8 mouse cellular contexts compared by ENCODE assay signal in the genomic region with DNA sequence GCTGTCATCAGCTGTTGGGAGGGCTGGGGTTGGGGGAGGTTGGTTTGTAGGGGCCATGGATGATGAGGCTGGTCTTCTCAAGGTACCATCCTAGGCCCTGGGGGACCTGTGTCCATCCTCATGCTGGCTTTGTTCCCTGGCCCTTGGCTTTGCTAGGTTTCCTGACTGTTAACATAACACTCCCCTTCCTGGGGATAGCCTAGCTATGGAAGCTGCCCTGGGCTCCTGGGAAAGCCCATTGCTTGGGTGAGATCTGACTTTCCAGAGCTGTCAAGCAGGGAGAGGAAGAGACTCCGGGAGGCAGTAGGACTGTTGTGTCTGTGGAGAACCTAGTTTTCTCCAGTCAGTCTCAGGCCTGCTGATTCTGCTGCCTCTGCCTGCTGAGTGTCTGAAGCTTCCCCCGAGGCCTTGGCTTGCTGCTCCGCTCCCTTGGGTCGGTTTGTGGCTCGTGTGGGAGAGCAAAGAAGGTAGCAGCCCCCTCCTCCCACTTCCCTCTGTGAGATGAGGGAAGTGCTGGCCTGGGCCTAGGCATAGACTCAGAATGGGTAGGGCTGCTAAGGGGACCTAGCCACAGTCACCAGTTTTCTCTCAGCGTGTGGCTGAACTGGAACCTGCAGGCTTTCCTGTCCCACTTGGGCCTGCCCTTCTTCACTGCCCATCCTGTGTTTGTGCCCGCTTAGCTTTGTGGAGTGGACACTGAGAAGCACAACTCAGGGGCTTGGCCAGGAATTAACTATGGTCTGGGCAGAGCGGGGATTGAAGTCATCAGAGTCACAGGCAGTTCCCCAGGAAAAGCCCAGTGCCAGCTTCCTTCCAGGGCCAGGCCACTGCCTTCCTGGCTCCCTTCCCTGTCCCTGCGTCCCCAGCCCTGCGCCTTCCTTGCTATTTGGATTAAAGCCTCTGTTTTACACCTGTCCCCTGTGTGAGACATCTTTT. TPM values are rescaled to one million over a fixed set of nuclear protein-coding genes. Genes with fewer than 3 reads are reported as not detected.
A peak's percentile ranks its signal among the peaks of the same experiment; 100 is the strongest.
DNase-seq lines count a peak whose midpoint lies in the region; ATAC-seq and TF ChIP-seq lines count a peak whose summit lies in the region.

No protein-coding gene starts in this region.

- H3K27ac ChIP-seq in hindbrain, embryonic 13.5 days = peak overlapping the region; percentile 35; the same call in 1 of the 2 replicates
- H3K27ac ChIP-seq in thymus, adult 2 months (ENCODE audit: control insufficient read depth, insufficient read depth, low read length) = no peak overlapping the region

- no peaks in the 10 kb centered on the region; the same call in 1 of the 2 replicates for H3K9me3 ChIP-seq in hindbrain, embryonic 13.5 days

- H3K36me3 ChIP-seq in hindbrain, embryonic 13.5 days = peaks cover 64% of the 10 kb centered on the region
- no peaks in the 10 kb centered on the region for H3K36me3 ChIP-seq in thymus, adult 2 months (ENCODE audit: control insufficient read depth, insufficient read depth, low read length)

- no peak for TF ChIP-seq POLR2A in thymus, adult 2 months (IDR thresholded peaks at IDR 0.05; ENCODE audit: control insufficient read depth, extremely low read depth, insufficient read depth, low read length, poor library complexity)

- H3K9ac ChIP-seq in hindbrain, embryonic 13.5 days = no peak overlapping the region

- ATAC-seq in hindbrain, embryonic 13.5 days (ENCODE audit: low FRiP score) = no peak
- ATAC-seq in megakaryocyte progenitor cell, adult 5-6 weeks (replicated peaks; ENCODE audit: poor library complexity) = peak; percentile 21; the same call in 1 of the 2 replicates

- WGBS in hindbrain, embryonic 13.5 days = 84% methylated on average over 10 of the region's 10 CpGs
- 52% methylated on average over 10 of the region's 10 CpGs for WGBS in thymus, adult 2 months

- no peak for TF ChIP-seq CTCF in thymus, adult 2 months (IDR thresholded peaks at IDR 0.05; ENCODE audit: borderline replicate concordance, control insufficient read depth, extremely low read depth, insufficient read depth, low read length, poor library complexity)

- peaks cover 36% of the 10 kb centered on the region for H3K4me1 ChIP-seq in hindbrain, embryonic 13.5 days (replicated peaks)
- peaks cover 7% of the 10 kb centered on the region for H3K4me1 ChIP-seq in thymus, adult 2 months (replicated peaks; ENCODE audit: control insufficient read depth, insufficient read depth, low read length)

- no peaks in the 10 kb centered on the region for H3K27me3 ChIP-seq in hindbrain, embryonic 13.5 days
- H3K27me3 ChIP-seq in thymus, adult 2 months (ENCODE audit: control insufficient read depth, insufficient read depth, low read length) = no peaks in the 10 kb centered on the region

- no peak overlapping the region for H3K4me2 ChIP-seq in hindbrain, embryonic 13.5 days

- H3K4me3 ChIP-seq in hindbrain, embryonic 13.5 days = no peak overlapping the region
- no peak overlapping the region for H3K4me3 ChIP-seq in thymus, adult 2 months (ENCODE audit: control insufficient read depth, insufficient read depth, low read length)

- peak; percentile 50 for DNase-seq in adrenal gland, postnatal 10 days
- no peak for DNase-seq in adrenal gland, adult 18-20 months (ENCODE audit: low spot score in 2 of 2)
- DNase-seq in kidney, postnatal 25 days = peak; percentile 34 to 60
- no peak for DNase-seq in kidney, adult 8-10 months
- DNase-seq in thymus, adult 2 months = no peak
- DNase-seq in urinary bladder, postnatal 25 days (ENCODE audit: low spot score) = no peak

RNA-seq across cellular contexts. Expression of a gene that starts 26.9 kb away (rescaled TPM):
- total RNA-seq in adrenal gland, postnatal 10 days (2021) = 1 to 10 TPM; 5.9 to 8.4 TPM
- 1 to 10 TPM; 3.1 to 5.1 TPM for total RNA-seq in adrenal gland, adult 18-20 months (2021)
- polyA plus RNA-seq in hindbrain, embryonic 13.5 days (2015; fragmentation: Nextera tagmentation; extraction: Ambion mirVana) = 2.1 and 2.9 TPM in 2 replicates
- 0.07 and 0.12 TPM in 2 replicates for total RNA-seq in megakaryocyte progenitor cell, adult 5-6 weeks (2015)
- 0.10 and 0.96 TPM in 2 replicates for total RNA-seq in megakaryocyte progenitor cell, adult 5-6 weeks (2017)
- 7.2 and 7.7 TPM in 2 replicates for polyA plus RNA-seq in thymus, adult 2 months (2012; rRNA removed)

RNA-seq across cellular contexts. Expression of a gene that starts 31.3 kb away (rescaled TPM):
- total RNA-seq in adrenal gland, postnatal 10 days (2021) = 100 to 1,000 TPM; 152 to 170 TPM
- total RNA-seq in adrenal gland, adult 18-20 months (2021) = 100 to 1,000 TPM; 134 to 138 TPM
- 129 and 133 TPM in 2 replicates for polyA plus RNA-seq in hindbrain, embryonic 13.5 days (2015; fragmentation: Nextera tagmentation; extraction: Ambion mirVana)
- total RNA-seq in megakaryocyte progenitor cell, adult 5-6 weeks (2015) = 75.9 and 90.4 TPM in 2 replicates
- 63.0 and 63.3 TPM in 2 replicates for total RNA-seq in megakaryocyte progenitor cell, adult 5-6 weeks (2017)
- 180 and 227 TPM in 2 replicates for polyA plus RNA-seq in thymus, adult 2 months (2012; rRNA removed)

RNA-seq across cellular contexts. Expression of a gene that starts 31.5 kb away (rescaled TPM):
- 100 to 1,000 TPM; 317 to 355 TPM for total RNA-seq in adrenal gland, postnatal 10 days (2021)
- 100 to 1,000 TPM; 175 to 243 TPM for total RNA-seq in adrenal gland, adult 18-20 months (2021)
- 22.1 and 24.0 TPM in 2 replicates for polyA plus RNA-seq in hindbrain, embryonic 13.5 days (2015; fragmentation: Nextera tagmentation; extraction: Ambion mirVana)
- total RNA-seq in megakaryocyte progenitor cell, adult 5-6 weeks (2015) = 21.2 and 31.7 TPM in 2 replicates
- 8.4 and 9.1 TPM in 2 replicates for total RNA-seq in megakaryocyte progenitor cell, adult 5-6 weeks (2017)
- polyA plus RNA-seq in thymus, adult 2 months (2012; rRNA removed) = 93.9 and 96.4 TPM in 2 replicates

RNA-seq across cellular contexts. Expression of a gene that starts 55.1 kb away (rescaled TPM):
- 10 to 100 TPM; 14.5 to 23.6 TPM for total RNA-seq in adrenal gland, postnatal 10 days (2021)
- total RNA-seq in adrenal gland, adult 18-20 months (2021) = 10 to 100 TPM; 13.2 to 15.2 TPM
- 51.2 and 53.9 TPM in 2 replicates for polyA plus RNA-seq in hindbrain, embryonic 13.5 days (2015; fragmentation: Nextera tagmentation; extraction: Ambion mirVana)
- total RNA-seq in megakaryocyte progenitor cell, adult 5-6 weeks (2015) = 4.0 and 8.1 TPM in 2 replicates
- 16.3 and 26.0 TPM in 2 replicates for total RNA-seq in megakaryocyte progenitor cell, adult 5-6 weeks (2017)
- 97.2 and 98.9 TPM in 2 replicates for polyA plus RNA-seq in thymus, adult 2 months (2012; rRNA removed)

Comparison
In these comparisons a context has a peak if more than half of its experiments do, and no peak if none do; other contexts are left out.
1. DNase-seq: peak in adrenal gland, postnatal 10 days (single experiment) and kidney, postnatal 25 days (2 of 2); none in adrenal gland, adult 18-20 months (0 of 2), kidney, adult 8-10 months (0 of 2), thymus, adult 2 months (single experiment) and urinary bladder, postnatal 25 days (single experiment).
2. RNA of a gene that starts 31.5 kb away (total RNA-seq): 317 to 355 TPM in adrenal gland, postnatal 10 days and 175 to 243 TPM in adrenal gland, adult 18-20 months; 8.4 to 31.7 TPM in megakaryocyte progenitor cell, adult 5-6 weeks; every median in the first group is over 4 times any median in the second.